Mouse (Mus musculus) liver, adult 2 months (tissue): ENCODE results near the gene Tmcc2.

Experiments used
- CTCF ChIP-seq: fragments of 200-500 bp; IDR thresholded peaks from 2 replicates; pipeline ENCODE4 v1.5.1; 2011; ENCODE audit warnings: low read depth, low read length, control low read depth
- POLR2A ChIP-seq: fragments of 200-500 bp; IDR thresholded peaks from 2 replicates; pipeline ENCODE4 v1.6.1; 2011; ENCODE audit warnings: low read length, control low read depth; ENCODE audit not compliant: insufficient read depth; ENCODE audit errors: extremely low read depth

DNA sequence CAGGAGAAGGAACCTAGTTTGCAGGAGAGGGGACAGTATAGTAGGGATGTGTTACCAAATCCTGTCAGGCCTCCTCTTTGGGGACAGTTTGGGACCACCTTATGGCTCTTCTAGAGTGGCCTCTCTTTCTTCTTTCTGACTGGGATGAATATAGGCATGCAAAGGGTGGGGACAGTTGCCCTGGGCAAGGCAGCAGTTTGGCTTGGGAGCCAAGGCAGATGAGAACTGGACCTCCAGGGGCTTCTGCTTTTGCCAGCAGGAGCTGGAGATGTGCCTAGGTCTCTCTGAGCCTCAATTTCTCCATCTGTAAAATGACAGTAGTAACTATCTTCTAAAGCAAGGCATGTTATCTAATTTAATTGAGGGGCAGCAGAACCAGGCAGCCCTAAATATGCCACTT lies 44.1 kb downstream of the Tmcc2 start:
- TF ChIP-seq POLR2A (no peak), CTCF (no peak)
